Mouse (Mus musculus): ENCODE measurements around the gene Tnfrsf1b. TPM values are rescaled to one million over a fixed set of nuclear protein-coding genes. Genes with fewer than 3 reads are reported as not detected.

Tnfrsf1b gene
- polyA plus RNA-seq, 1 experiment from 2014 or later: 2.9 TPM

DNA sequence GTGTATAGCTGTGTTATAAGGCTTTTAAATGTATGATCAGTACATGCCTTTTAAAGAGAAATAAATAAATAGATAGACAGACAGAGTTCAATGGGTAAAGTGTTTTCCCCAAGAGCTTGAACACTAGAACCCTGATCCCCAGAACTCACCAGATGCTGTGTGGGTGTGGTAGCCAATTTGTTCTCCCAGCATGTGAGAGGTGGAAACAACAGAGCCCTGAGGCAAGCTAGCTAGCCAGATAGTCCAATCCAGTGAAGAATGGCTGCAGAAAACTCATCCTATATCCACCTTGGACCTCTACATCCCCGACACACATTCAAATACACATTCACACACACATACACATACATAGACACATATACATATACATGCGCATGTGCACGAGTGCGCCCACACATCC, 4.9 kb upstream of the Tnfrsf1b start:
- Histone ChIP-seq H3K4me3 (ENCODE audit: low read depth, low read length) (no peak overlapping the region), H3K27ac (ENCODE audit: low read depth, low read length) (no peak overlapping the region), H3K4me2 (replicated peaks; ENCODE audit: low read depth) (no peak overlapping the region), H3K27me3 (replicated peaks; ENCODE audit: control insufficient read depth, insufficient read depth, low read length) (no peaks in the 10 kb centered on the region), H3K4me1 (replicated peaks; ENCODE audit: control insufficient read depth, insufficient read depth, low read length) (no peaks in the 10 kb centered on the region), H3K9ac (ENCODE audit: low read depth, low read length) (no peak overlapping the region), H3K36me3 (ENCODE audit: control insufficient read depth, insufficient read depth) (no peaks in the 10 kb centered on the region), H3K9me3 (ENCODE audit: control insufficient read depth) (no peaks in the 10 kb centered on the region)
- ATAC-seq: no peak
- 95% methylated on average over 4 of the region's 4 CpGs for WGBS
- TF ChIP-seq CTCF (IDR thresholded peaks at IDR 0.05; ENCODE audit: low read depth): no peak

- Histone ChIP-seq H3K9me3 (ENCODE audit: control insufficient read depth) (no peaks in the 10 kb centered on the region), H3K4me3 (ENCODE audit: low read depth, low read length) (no peak overlapping the region)
- ATAC-seq: no peak
These were observed 3.3 kb upstream of the Tnfrsf1b start for GRCm38 (mm10) chr4:145250002-145250401.

GRCm38 (mm10) chr4:145247556-145247955, 886 bp upstream of the Tnfrsf1b start:
- no peaks in the 10 kb centered on the region for H3K27me3 ChIP-seq (replicated peaks; ENCODE audit: control insufficient read depth, insufficient read depth, low read length)
- no peak for TF ChIP-seq CTCF (IDR thresholded peaks at IDR 0.05; ENCODE audit: low read depth)
- WGBS: 56% methylated on average over 2 of the region's 2 CpGs
- no peak for ATAC-seq
- no peaks in the 10 kb centered on the region for H3K36me3 ChIP-seq (ENCODE audit: control insufficient read depth, insufficient read depth)
- no peaks in the 10 kb centered on the region for H3K4me1 ChIP-seq (replicated peaks; ENCODE audit: control insufficient read depth, insufficient read depth, low read length)
- H3K27ac ChIP-seq (ENCODE audit: low read depth, low read length): no peak overlapping the region
- no peaks in the 10 kb centered on the region for H3K9me3 ChIP-seq (ENCODE audit: control insufficient read depth)
- H3K4me3 ChIP-seq (ENCODE audit: low read depth, low read length): no peak overlapping the region
- H3K4me2 ChIP-seq (replicated peaks; ENCODE audit: low read depth): no peak overlapping the region
- no peak overlapping the region for H3K9ac ChIP-seq (ENCODE audit: low read depth, low read length)

More at GRCm38 (mm10) chr4:145250002-145250401, 3.3 kb upstream of the Tnfrsf1b start:
- Histone ChIP-seq H3K27me3 (replicated peaks; ENCODE audit: control insufficient read depth, insufficient read depth, low read length) (no peaks in the 10 kb centered on the region), H3K36me3 (ENCODE audit: control insufficient read depth, insufficient read depth) (no peaks in the 10 kb centered on the region), H3K27ac (ENCODE audit: low read depth, low read length) (no peak overlapping the region), H3K4me2 (replicated peaks; ENCODE audit: low read depth) (no peak overlapping the region), H3K9ac (ENCODE audit: low read depth, low read length) (no peak overlapping the region), H3K4me1 (replicated peaks; ENCODE audit: control insufficient read depth, insufficient read depth, low read length) (no peaks in the 10 kb centered on the region)
- TF ChIP-seq CTCF (IDR thresholded peaks at IDR 0.05; ENCODE audit: low read depth): no peak
- WGBS: 63% methylated on average over 4 of the region's 4 CpGs

DNA sequence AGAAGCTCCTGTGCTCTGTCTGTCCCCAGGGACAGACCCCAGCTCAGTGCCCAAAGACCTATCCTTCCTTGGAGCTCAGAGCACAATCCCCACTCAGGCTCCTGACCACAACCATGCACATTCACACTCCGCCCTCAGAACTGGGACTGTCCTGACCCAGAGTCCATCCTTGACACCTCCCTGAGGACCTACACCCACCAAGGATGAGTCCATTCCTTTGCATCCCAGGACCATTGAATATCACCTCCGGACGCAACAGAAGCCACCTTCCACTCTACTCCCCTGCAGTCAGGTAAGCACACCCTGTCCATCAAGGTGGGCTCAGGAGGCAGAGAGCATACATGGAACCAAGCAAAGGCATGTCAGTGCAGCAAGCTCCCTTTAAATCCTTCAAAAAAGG, 1.1 kb downstream of the Tnfrsf1b start:
- Histone ChIP-seq H3K27me3 (replicated peaks; ENCODE audit: control insufficient read depth, insufficient read depth, low read length) (no peaks in the 10 kb centered on the region), H3K36me3 (ENCODE audit: control insufficient read depth, insufficient read depth) (no peaks in the 10 kb centered on the region), H3K27ac (ENCODE audit: low read depth, low read length) (no peak overlapping the region), H3K4me1 (replicated peaks; ENCODE audit: control insufficient read depth, insufficient read depth, low read length) (no peaks in the 10 kb centered on the region), H3K9me3 (ENCODE audit: control insufficient read depth) (no peaks in the 10 kb centered on the region), H3K4me2 (replicated peaks; ENCODE audit: low read depth) (peak overlapping the region; percentile 84), H3K9ac (ENCODE audit: low read depth, low read length) (no peak overlapping the region), H3K4me3 (ENCODE audit: low read depth, low read length) (peak overlapping the region; percentile 58)
- TF ChIP-seq CTCF (IDR thresholded peaks at IDR 0.05; ENCODE audit: low read depth): no peak
- no peak for ATAC-seq
- 80% methylated on average over 3 of the region's 3 CpGs for WGBS

- no peak for ATAC-seq
- Histone ChIP-seq H3K27me3 (replicated peaks; ENCODE audit: control insufficient read depth, insufficient read depth, low read length) (no peaks in the 10 kb centered on the region), H3K4me2 (replicated peaks; ENCODE audit: low read depth) (no peak overlapping the region), H3K36me3 (ENCODE audit: control insufficient read depth, insufficient read depth) (no peaks in the 10 kb centered on the region), H3K27ac (ENCODE audit: low read depth, low read length) (no peak overlapping the region), H3K9me3 (ENCODE audit: control insufficient read depth) (no peaks in the 10 kb centered on the region), H3K4me3 (ENCODE audit: low read depth, low read length) (no peak overlapping the region), H3K9ac (ENCODE audit: low read depth, low read length) (no peak overlapping the region), H3K4me1 (replicated peaks; ENCODE audit: control insufficient read depth, insufficient read depth, low read length) (no peaks in the 10 kb centered on the region)
- 95% methylated on average over 2 of the region's 2 CpGs for WGBS
- TF ChIP-seq CTCF (IDR thresholded peaks at IDR 0.05; ENCODE audit: low read depth): no peak
These were observed 2.0 kb downstream of the Tnfrsf1b start for GRCm38 (mm10) chr4:145244676-145245075.

GRCm38 (mm10) chr4:145242719-145243350, 3.8 kb downstream of the Tnfrsf1b start:
- Histone ChIP-seq H3K4me1 (replicated peaks; ENCODE audit: control insufficient read depth, insufficient read depth, low read length) (no peaks in the 10 kb centered on the region), H3K4me3 (ENCODE audit: low read depth, low read length) (no peak overlapping the region), H3K27me3 (replicated peaks; ENCODE audit: control insufficient read depth, insufficient read depth, low read length) (no peaks in the 10 kb centered on the region), H3K27ac (ENCODE audit: low read depth, low read length) (no peak overlapping the region), H3K4me2 (replicated peaks; ENCODE audit: low read depth) (no peak overlapping the region), H3K36me3 (ENCODE audit: control insufficient read depth, insufficient read depth) (no peaks in the 10 kb centered on the region), H3K9ac (ENCODE audit: low read depth, low read length) (no peak overlapping the region), H3K9me3 (ENCODE audit: control insufficient read depth) (no peaks in the 10 kb centered on the region)
- 47% methylated on average over 1 of the region's 1 CpGs for WGBS
- TF ChIP-seq CTCF (IDR thresholded peaks at IDR 0.05; ENCODE audit: low read depth): no peak
- no peak for ATAC-seq

All from intestine, postnatal 0 days (tissue).